Mouse (Mus musculus) E14TG2a.4 (cell line): ENCODE results near the gene Tm4sf20.

Source experiments
- CTCF ChIP-seq: conservative IDR thresholded peaks from 2 replicates; pipeline ENCODE4 v1.5.1; 2014; ENCODE audit warnings: low read length
- POU5F1 ChIP-seq: IDR thresholded peaks from 2 replicates; pipeline ENCODE4 v1.6.1; 2014; ENCODE audit warnings: low read length, borderline replicate concordance

DNA sequence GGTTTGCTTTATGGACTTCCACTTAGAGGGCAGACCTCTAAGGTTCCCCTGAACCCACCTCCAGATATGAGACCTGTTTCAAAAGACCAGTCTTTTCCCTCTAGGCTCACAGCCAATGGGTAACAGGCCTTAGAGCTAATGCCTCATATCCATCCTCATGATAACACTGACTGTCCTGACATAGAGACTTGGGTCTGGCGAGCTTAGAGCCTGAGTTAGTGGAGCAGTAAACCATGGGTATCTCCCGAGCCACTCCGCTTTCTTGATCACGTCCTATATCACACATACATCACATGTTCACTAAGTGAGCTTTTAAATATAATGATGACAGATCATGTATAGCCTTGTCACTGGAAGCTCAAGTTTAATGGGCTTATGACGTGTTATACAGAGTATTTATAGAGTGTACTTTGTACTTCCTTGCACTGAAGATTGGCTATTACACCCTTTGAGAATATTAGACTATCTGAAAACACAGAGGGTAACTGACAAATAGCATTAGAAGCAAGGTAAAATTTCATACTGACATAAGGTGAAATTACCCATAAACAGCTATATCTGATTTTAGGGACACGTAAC, 11.2 kb upstream of the Tm4sf20 start:
- no peak for TF ChIP-seq CTCF
- no peak for TF ChIP-seq POU5F1
